8 mouse cellular contexts compared by ENCODE assay signal in genomic region chr5:97980472-97980871, GRCm38 (mm10). TPM values are rescaled to one million over a fixed set of nuclear protein-coding genes. Genes with fewer than 3 reads are reported as not detected.
DNase-seq lines count a peak whose midpoint lies in the region; ATAC-seq and TF ChIP-seq lines count a peak whose summit lies in the region.

No protein-coding gene starts in this region.

- H3K4me2 ChIP-seq in lung, postnatal 0 days (replicated peaks; ENCODE audit: low read depth, low read length), result peak overlapping the region; percentile 22; the same call in 1 of the 2 replicates
- H3K4me2 ChIP-seq in forebrain, embryonic 14.5 days (ENCODE audit: low read length), result peak overlapping the region; percentile 38
- H3K4me2 ChIP-seq in hindbrain, embryonic 16.5 days (ENCODE audit: low read length), result peak overlapping the region; percentile 50

- no peaks in the 10 kb centered on the region for H3K27me3 ChIP-seq in lung, postnatal 0 days (replicated peaks; ENCODE audit: insufficient read depth, low read length)
- H3K27me3 ChIP-seq in forebrain, embryonic 14.5 days (replicated peaks; ENCODE audit: control insufficient read depth, insufficient read depth, low read length), result no peaks in the 10 kb centered on the region
- H3K27me3 ChIP-seq in hindbrain, embryonic 16.5 days (replicated peaks; ENCODE audit: control insufficient read depth, insufficient read depth, low read length), result no peaks in the 10 kb centered on the region

- TF ChIP-seq EP300 in lung, postnatal 0 days (IDR thresholded peaks at IDR 0.05), result no peak

- no peak overlapping the region for H3K27ac ChIP-seq in lung, postnatal 0 days (ENCODE audit: low read length)
- no peak overlapping the region for H3K27ac ChIP-seq in forebrain, embryonic 14.5 days (ENCODE audit: low read depth, low read length)
- no peak overlapping the region for H3K27ac ChIP-seq in hindbrain, embryonic 16.5 days (ENCODE audit: low read depth, low read length)

- no peaks in the 10 kb centered on the region for H3K4me1 ChIP-seq in lung, postnatal 0 days (ENCODE audit: insufficient read depth, low read depth, low read length)
- H3K4me1 ChIP-seq in forebrain, embryonic 14.5 days (ENCODE audit: control insufficient read depth, insufficient read depth, low read length), result peaks cover 6% of the 10 kb centered on the region; the same call in 1 of the 2 replicates
- no peaks in the 10 kb centered on the region for H3K4me1 ChIP-seq in hindbrain, embryonic 16.5 days (ENCODE audit: control insufficient read depth, insufficient read depth, low read depth, low read length)

- 42% methylated on average over 14 of the region's 14 CpGs for WGBS in lung, postnatal 0 days
- 29% methylated on average over 14 of the region's 14 CpGs for WGBS in forebrain, embryonic 14.5 days
- 32% methylated on average over 14 of the region's 14 CpGs for WGBS in hindbrain, embryonic 16.5 days

- H3K9ac ChIP-seq in lung, postnatal 0 days (replicated peaks; ENCODE audit: low read depth), result no peak overlapping the region
- H3K9ac ChIP-seq in forebrain, embryonic 14.5 days (ENCODE audit: low read length), result peak overlapping the region; percentile 33; the same call in 1 of the 2 replicates
- 0 out of 2 replicates have a peak overlapping the region, but pooled peaks have one; percentile 24 for H3K9ac ChIP-seq in hindbrain, embryonic 16.5 days (ENCODE audit: low read depth, low read length)

- ATAC-seq in lung, postnatal 0 days, result peak; percentile 26
- peak; percentile 65 for ATAC-seq in forebrain, embryonic 14.5 days
- peak; percentile 73 for ATAC-seq in hindbrain, embryonic 16.5 days
- ATAC-seq in megakaryocyte, adult 5-6 weeks (ENCODE audit: poor library complexity, severe bottlenecking), result no peak

- H3K4me3 ChIP-seq in lung, postnatal 0 days (ENCODE audit: low read depth, low read length), result no peak overlapping the region
- H3K4me3 ChIP-seq in forebrain, embryonic 14.5 days (ENCODE audit: low read depth, low read length), result no peak overlapping the region
- peak overlapping the region; percentile 18 for H3K4me3 ChIP-seq in hindbrain, embryonic 16.5 days (ENCODE audit: low read length)

- no peaks in the 10 kb centered on the region for H3K9me3 ChIP-seq in lung, postnatal 0 days (ENCODE audit: low read length)
- H3K9me3 ChIP-seq in forebrain, embryonic 14.5 days (replicated peaks; ENCODE audit: control insufficient read depth, low read length), result no peaks in the 10 kb centered on the region
- no peaks in the 10 kb centered on the region for H3K9me3 ChIP-seq in hindbrain, embryonic 16.5 days (ENCODE audit: control insufficient read depth, low read length)

- DNase-seq in lung, postnatal 0 days (ENCODE audit: low spot score), result no peak
- no peak for DNase-seq in lung, postnatal 4 days
- peak; percentile 44 for DNase-seq in forebrain, embryonic 14.5 days (ENCODE audit: low spot score)
- DNase-seq in skeletal muscle tissue, adult 2 months (ENCODE audit: low read depth, low spot score), result peak; percentile 17
- DNase-seq in cerebellum, postnatal 36 days, result no peak
- DNase-seq in adrenal gland, postnatal 36 days, result no peak

- H3K36me3 ChIP-seq in lung, postnatal 0 days (ENCODE audit: insufficient read depth, low read length), result no peaks in the 10 kb centered on the region
- H3K36me3 ChIP-seq in forebrain, embryonic 14.5 days (ENCODE audit: control insufficient read depth, insufficient read depth, low read length), result no peaks in the 10 kb centered on the region
- H3K36me3 ChIP-seq in hindbrain, embryonic 16.5 days (ENCODE audit: control insufficient read depth, insufficient read depth, low read length), result no peaks in the 10 kb centered on the region

- no peak for TF ChIP-seq CTCF in lung, postnatal 0 days (IDR thresholded peaks at IDR 0.05)

RNA-seq across cellular contexts. Expression of gene Antxr2, which starts 50.4 kb away (rescaled TPM):
- polyA plus RNA-seq in lung, postnatal 0 days (2015; fragmentation: Nextera tagmentation; extraction: Ambion mirVana), result 30.7 and 39.2 TPM in 2 replicates
- 3.4 and 3.5 TPM in 2 replicates for polyA plus RNA-seq in forebrain, embryonic 14.5 days (2014; fragmentation: Nextera tagmentation; extraction: Ambion mirVana)
- polyA plus RNA-seq in hindbrain, embryonic 16.5 days (2015; fragmentation: Nextera tagmentation; extraction: Ambion mirVana), result 2.6 and 4.9 TPM in 2 replicates
- 20.7 and 22.2 TPM in 2 replicates for total RNA-seq in megakaryocyte, adult 5-6 weeks (2015)
- total RNA-seq in megakaryocyte, adult 5-6 weeks (2017), result 19.3 and 24.4 TPM in 2 replicates
- total RNA-seq in adrenal gland, postnatal 36 days (2021), result 10 to 100 TPM; 39.8 to 41.5 TPM

Comparison
In these comparisons a context has a peak if more than half of its experiments do, and no peak if none do; other contexts are left out.
1. DNase-seq: peak in forebrain, embryonic 14.5 days (single experiment) and skeletal muscle tissue, adult 2 months (single experiment); none in lung, postnatal 0 days (single experiment), lung, postnatal 4 days (0 of 2), cerebellum, postnatal 36 days (0 of 2) and adrenal gland, postnatal 36 days (0 of 2).
2. Peak in every context shown above with its lines, with median percentiles within 50 percentile points of each other: H3K4me2 ChIP-seq.